Mouse (Mus musculus) layer of hippocampus, adult 9-11 months (tissue): ENCODE measurements around the gene Dcst1.
A peak's percentile ranks its signal among the peaks of the same experiment; 100 is the strongest.

Source experiments
- DNase-seq: peaks from one replicate; pipeline ENCODE4 v3.0.0; 2022

Gene Dcst1

GRCm38 (mm10) chr3:89388134-89388881 is 23.3 kb upstream of the Dcst1 start:
- DNase-seq = peak; percentile 69

- DNase-seq = no peak
These were observed 22.6 kb upstream of the Dcst1 start for GRCm38 (mm10) chr3:89387632-89388031.

GRCm38 (mm10) chr3:89386438-89387420 is 21.7 kb upstream of the Dcst1 start:
- no peak for DNase-seq

- DNase-seq = no peak
These were observed 20.4 kb upstream of the Dcst1 start for GRCm38 (mm10) chr3:89385451-89385850.

GRCm38 (mm10) chr3:89384331-89385076 is 19.5 kb upstream of the Dcst1 start:
- DNase-seq = no peak

- DNase-seq = no peak
These were observed 18.7 kb upstream of the Dcst1 start for GRCm38 (mm10) chr3:89383651-89384255.

- DNase-seq = no peak
These were observed 17.9 kb upstream of the Dcst1 start for GRCm38 (mm10) chr3:89382950-89383349.

GRCm38 (mm10) chr3:89382033-89382882 is 17.2 kb upstream of the Dcst1 start:
- DNase-seq = no peak

GRCm38 (mm10) chr3:89381233-89381632 is 16.2 kb upstream of the Dcst1 start:
- DNase-seq = no peak

GRCm38 (mm10) chr3:89380711-89381110 is 15.7 kb upstream of the Dcst1 start:
- no peak for DNase-seq

GRCm38 (mm10) chr3:89380291-89380690 is 15.2 kb upstream of the Dcst1 start:
- DNase-seq = no peak

GRCm38 (mm10) chr3:89379388-89380131 is 14.5 kb upstream of the Dcst1 start:
- no peak for DNase-seq

- no peak for DNase-seq
These were observed 13.5 kb upstream of the Dcst1 start for GRCm38 (mm10) chr3:89378394-89379067.

GRCm38 (mm10) chr3:89377831-89378230 is 12.8 kb upstream of the Dcst1 start:
- no peak for DNase-seq

- no peak for DNase-seq
These were observed 8.7 kb upstream of the Dcst1 start for GRCm38 (mm10) chr3:89373581-89374231.

- no peak for DNase-seq
These were observed 2.3 kb upstream of the Dcst1 start for GRCm38 (mm10) chr3:89367338-89367737.

GRCm38 (mm10) chr3:89365486-89366414 is 697 bp upstream of the Dcst1 start:
- DNase-seq = no peak

GRCm38 (mm10) chr3:89364631-89365030 is 422 bp downstream of the Dcst1 start:
- DNase-seq = no peak

- DNase-seq = no peak
These were observed 3.4 kb downstream of the Dcst1 start, which contains the start of gene Dcst2 for GRCm38 (mm10) chr3:89361675-89362074. TSS of gene Dcst2 (plus strand) at chr3:89361975.
